Mouse (Mus musculus) midbrain, embryonic 12.5 days (tissue): Measurements from ENCODE around the gene Rab40b. TPM values are rescaled to one million over a fixed set of nuclear protein-coding genes. Genes with fewer than 3 reads are reported as not detected.
"Not testable (repeated sequence)": the region's sequence is repeated elsewhere in the genome, so short reads cannot be mapped to it uniquely, and the experiment has no call there.

ENCODE experiments used
- ATAC-seq: fragments of 200-750 bp; cut with Nextera tagmentation; 2 replicates; pipeline ENCODE4 v1.8.0; 2017; ENCODE audit warnings: low read depth, moderate TSS enrichment, moderate library complexity; ENCODE audit not compliant: low FRiP score
- H3K27ac ChIP-seq: fragments of 300-500 bp; sonication (generic); replicated peaks from 2 replicates; pipeline ENCODE4 v1.5.1; 2016; ENCODE audit warnings: mild to moderate bottlenecking
- H3K27me3 ChIP-seq: fragments of 300-500 bp; sonication (generic); 2 replicates; pipeline ENCODE4 v1.6.1; 2016; ENCODE audit warnings: mild to moderate bottlenecking
- H3K36me3 ChIP-seq: fragments of 300-500 bp; sonication (generic); 2 replicates; pipeline ENCODE4 v1.6.1; 2016
- H3K4me1 ChIP-seq: fragments of 300-500 bp; sonication (generic); 2 replicates; pipeline ENCODE4 v1.6.1; 2016
- H3K4me2 ChIP-seq: fragments of 300-500 bp; sonication (generic); replicated peaks from 2 replicates; pipeline ENCODE4 v1.6.1; 2016; ENCODE audit warnings: mild to moderate bottlenecking, moderate library complexity
- H3K4me3 ChIP-seq: fragments of 300-500 bp; sonication (generic); 2 replicates; pipeline ENCODE4 v1.5.1; 2016; ENCODE audit warnings: mild to moderate bottlenecking
- H3K9ac ChIP-seq: fragments of 300-500 bp; sonication (generic); replicated peaks from 2 replicates; pipeline ENCODE4 v1.6.1; 2016; ENCODE audit warnings: mild to moderate bottlenecking, moderate library complexity
- H3K9me3 ChIP-seq: fragments of 300-500 bp; sonication (generic); 2 replicates; pipeline ENCODE4 v1.6.1; 2016; ENCODE audit warnings: mild to moderate bottlenecking
- WGBS: fragments of 180-500 bp; shearing (Covaris S2); methylation state at CpG from one replicate; pipeline ENCODE4 v1.1.7; 2016; 5-methylcytosine and 5-hydroxymethylcytosine counted together
- microRNA-seq: library from miRNA; unstranded; fragments of <30 nt; microRNA quantifications from one replicate; pipeline ENCODE4, GENCODE M21; 2017
- polyA plus RNA-seq: library from polyadenylated mRNA; unstranded; fragments of >200 nt; fragmentation: Nextera tagmentation; extraction: Ambion mirVana; gene quantifications from 2 replicates; pipeline ENCODE4 v1.2.1, GENCODE M21; 2016

The Rab40b gene
- polyA plus RNA-seq, 1 experiment from 2014 or later: 4.2 TPM

- no peak for ATAC-seq
- H3K36me3 ChIP-seq: peaks cover 38% of the 10 kb centered on the region
- 83% methylated on average over 1 of the region's 1 CpGs for WGBS
Measured at GRCm38 (mm10) chr11:121326034-121326433, 62.0 kb downstream of the Rab40b start.

GRCm38 (mm10) chr11:121307712-121308111, 80.3 kb downstream of the Rab40b start:
- not testable (repeated sequence) for H3K4me2 ChIP-seq, H3K4me1 ChIP-seq, H3K27me3 ChIP-seq, H3K4me3 ChIP-seq, H3K9ac ChIP-seq, ATAC-seq, H3K27ac ChIP-seq
- WGBS: 94% methylated on average over 6 of the region's 6 CpGs
- Histone ChIP-seq H3K9me3 (peaks cover 11% of the 10 kb centered on the region; the same call in 1 of the 2 replicates), H3K36me3 (peaks cover 77% of the 10 kb centered on the region)

More at GRCm38 (mm10) chr11:121326034-121326433, 62.0 kb downstream of the Rab40b start:
- no peaks in the 10 kb centered on the region for H3K9me3 ChIP-seq
- H3K4me2 ChIP-seq: no peak overlapping the region
- no peaks in the 10 kb centered on the region for H3K4me1 ChIP-seq
- H3K9ac ChIP-seq: no peak overlapping the region
- no peaks in the 10 kb centered on the region for H3K27me3 ChIP-seq
- no peak overlapping the region for H3K27ac ChIP-seq
- no peak overlapping the region for H3K4me3 ChIP-seq

GRCm38 (mm10) chr11:121306608-121307007, 81.4 kb downstream of the Rab40b start:
- no peaks in the 10 kb centered on the region for H3K4me1 ChIP-seq
- no peak overlapping the region for H3K4me2 ChIP-seq
- H3K9me3 ChIP-seq: peaks cover 11% of the 10 kb centered on the region; the same call in 1 of the 2 replicates
- no peak overlapping the region for H3K4me3 ChIP-seq
- H3K27me3 ChIP-seq: no peaks in the 10 kb centered on the region
- H3K36me3 ChIP-seq: peaks cover 88% of the 10 kb centered on the region
- H3K9ac ChIP-seq: no peak overlapping the region
- WGBS: 97% methylated on average over 8 of the region's 8 CpGs
- no peak overlapping the region for H3K27ac ChIP-seq
- ATAC-seq: no peak

Small RNA genes lying within 50 kb of the gene (microRNA-seq; reads per million reads assigned to microRNA genes)
- not detected for gene Mir7236

Other genes starting within 250 kb of the Rab40b start
- gene Tex19.1, start 242.1 kb downstream of the Rab40b start, polyA plus RNA-seq: not detected in 2 replicates
- 0.10 TPM in 1 of 2 replicates, not detected in the other for gene Uts2r, start 228.0 kb downstream of the Rab40b start, polyA plus RNA-seq
- gene Hexdc, start 183.8 kb downstream of the Rab40b start, polyA plus RNA-seq: 11.6 and 11.9 TPM in 2 replicates
- gene Ogfod3, start 183.5 kb downstream of the Rab40b start, polyA plus RNA-seq: 17.3 and 18.5 TPM in 2 replicates
- 38.8 and 41.1 TPM in 2 replicates for gene Cybc1, start 158.9 kb downstream of the Rab40b start, polyA plus RNA-seq
- 78.7 and 84.5 TPM in 2 replicates for gene Narf, start 151.0 kb downstream of the Rab40b start, polyA plus RNA-seq
- gene Foxk2, start 128.3 kb downstream of the Rab40b start, polyA plus RNA-seq: 11.2 and 11.7 TPM in 2 replicates
- 81.2 and 81.8 TPM in 2 replicates for gene Wdr45b, start 33.8 kb downstream of the Rab40b start, polyA plus RNA-seq
- gene Fn3krp, start 33.1 kb upstream of the Rab40b start, polyA plus RNA-seq: 9.2 and 10.7 TPM in 2 replicates
- gene Fn3k, start 46.7 kb upstream of the Rab40b start, polyA plus RNA-seq: 2.3 and 3.4 TPM in 2 replicates
- 57.9 and 58.4 TPM in 2 replicates for gene Tbcd, start 63.7 kb upstream of the Rab40b start, polyA plus RNA-seq
- 0.54 and 0.88 TPM in 2 replicates for gene Zfp750, start 131.1 kb upstream of the Rab40b start, polyA plus RNA-seq